Comparison of ENCODE assay signal across 15 mouse cellular contexts in the genomic region with DNA sequence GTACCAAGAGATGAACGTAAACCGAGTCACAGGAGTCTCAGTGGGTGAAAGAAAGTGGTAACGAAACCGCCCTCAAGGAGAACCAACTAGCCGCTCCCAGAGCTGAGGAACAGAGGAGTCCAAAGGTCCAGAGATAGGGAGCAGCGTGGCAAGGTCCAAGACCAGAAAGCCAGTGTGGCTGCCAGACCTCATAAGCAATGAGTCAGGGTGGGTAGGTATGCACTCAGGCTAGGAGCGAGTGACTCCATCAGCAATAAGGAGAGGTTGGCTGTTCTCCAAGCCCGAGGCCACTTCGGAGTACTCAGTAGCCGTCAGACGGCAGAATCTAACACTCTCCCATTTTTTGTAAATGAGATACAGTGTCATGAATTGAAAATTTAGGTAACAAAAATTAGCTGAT. TPM values are rescaled to one million over a fixed set of nuclear protein-coding genes. Genes with fewer than 3 reads are reported as not detected.
DNase-seq lines count a peak whose midpoint lies in the region; ATAC-seq and TF ChIP-seq lines count a peak whose summit lies in the region.
"Had no signal": no experiment of that assay in that cellular context is flagged by ENCODE, and none has a peak within 500 bp of the region (broad histone marks: within the 10 kb centered on the region; RNA-seq: fewer than 3 reads in every experiment).

No protein-coding gene starts in this region.

- TF ChIP-seq POLR2A in liver, adult 2 months (IDR thresholded peaks at IDR 0.05; ENCODE audit: extremely low read depth, insufficient read depth, low read length), result no peak

- H3K4me1 ChIP-seq in liver, adult 2 months (ENCODE audit: control insufficient read depth, insufficient read depth, low read length), result 0 out of 2 replicates have a peak, but pooled peaks cover 3% of the 10 kb centered on the region
- H3K4me1 ChIP-seq in liver, embryonic 12.5 days, result no peaks in the 10 kb centered on the region
- H3K4me1 ChIP-seq in intestine, embryonic 15.5 days (replicated peaks), result no peaks in the 10 kb centered on the region
- H3K4me1 ChIP-seq in stomach, embryonic 16.5 days (ENCODE audit: control insufficient read depth, insufficient read depth, low read length), result no peaks in the 10 kb centered on the region
- H3K4me1 ChIP-seq: hindbrain, embryonic 10.5 days; limb, embryonic 10.5 days had no signal

- peak; percentile 35 for DNase-seq in liver, adult 2 months (ENCODE audit: extremely low read depth, low read depth, low spot score)
- DNase-seq in kidney, postnatal 25 days, result peak; percentile 65 to 80
- no peak for DNase-seq in right cerebral cortex, adult 2 months (ENCODE audit: low spot score in 2 of 2)
- no peak for DNase-seq in left cerebral cortex, adult 11 months (ENCODE audit: low spot score)
- DNase-seq: cerebellum, postnatal 25 days; layer of hippocampus, postnatal 36 days; midbrain, embryonic 14.5 days; right cerebral cortex, postnatal 14 days had no signal

- no peak for TF ChIP-seq CTCF in liver, adult 2 months (IDR thresholded peaks at IDR 0.05; ENCODE audit: low read depth, low read length)

- no peak overlapping the region for H3K4me3 ChIP-seq in liver, adult 2 months (ENCODE audit: insufficient read depth, low read depth, low read length)
- no peak overlapping the region for H3K4me3 ChIP-seq in liver, embryonic 12.5 days
- no peak overlapping the region for H3K4me3 ChIP-seq in intestine, embryonic 15.5 days (replicated peaks)
- H3K4me3 ChIP-seq in stomach, embryonic 16.5 days (replicated peaks; ENCODE audit: low read length), result no peak overlapping the region
- H3K4me3 ChIP-seq: hindbrain, embryonic 10.5 days; limb, embryonic 10.5 days had no signal

- no peak for ATAC-seq in liver, embryonic 12.5 days
- peak; percentile 96 for ATAC-seq in intestine, embryonic 15.5 days
- ATAC-seq in stomach, embryonic 16.5 days (ENCODE audit: insufficient read depth, low FRiP score), result peak; percentile 87; the same call in 1 of the 2 replicates
- ATAC-seq: inflammation-experienced regulatory T-cells, adult 6 months had no signal

- peaks cover 28% of the 10 kb centered on the region for H3K36me3 ChIP-seq in liver, adult 2 months (ENCODE audit: control insufficient read depth, insufficient read depth, low read length)
- H3K36me3 ChIP-seq in liver, embryonic 12.5 days, result peaks cover 96% of the 10 kb centered on the region
- peaks cover 26% of the 10 kb centered on the region for H3K36me3 ChIP-seq in intestine, embryonic 15.5 days
- peaks cover 58% of the 10 kb centered on the region for H3K36me3 ChIP-seq in stomach, embryonic 16.5 days (ENCODE audit: control insufficient read depth, insufficient read depth, low read length)

- no peaks in the 10 kb centered on the region for H3K9me3 ChIP-seq in liver, embryonic 12.5 days (replicated peaks)
- no peaks in the 10 kb centered on the region for H3K9me3 ChIP-seq in intestine, embryonic 15.5 days
- no peaks in the 10 kb centered on the region for H3K9me3 ChIP-seq in stomach, embryonic 16.5 days (replicated peaks; ENCODE audit: control insufficient read depth, low read length)
- H3K9me3 ChIP-seq: hindbrain, embryonic 10.5 days; limb, embryonic 10.5 days had no signal

- WGBS in liver, adult 2 months, result 90% methylated on average over 11 of the region's 11 CpGs
- 89% methylated on average over 11 of the region's 11 CpGs for WGBS in liver, embryonic 12.5 days (ENCODE audit: insufficient replicate concordance)
- 70% methylated on average over 11 of the region's 11 CpGs for WGBS in intestine, embryonic 15.5 days
- WGBS in stomach, embryonic 16.5 days, result 83% methylated on average over 11 of the region's 11 CpGs

- H3K4me2 ChIP-seq in liver, embryonic 12.5 days, result no peak overlapping the region
- no peak overlapping the region for H3K4me2 ChIP-seq in intestine, embryonic 15.5 days (replicated peaks)
- H3K4me2 ChIP-seq in stomach, embryonic 16.5 days (ENCODE audit: low read depth, low read length), result no peak overlapping the region

- H3K27me3 ChIP-seq in liver, adult 2 months (ENCODE audit: control insufficient read depth, insufficient read depth, low read length), result no peaks in the 10 kb centered on the region
- H3K27me3 ChIP-seq in liver, embryonic 12.5 days (replicated peaks), result no peaks in the 10 kb centered on the region
- no peaks in the 10 kb centered on the region for H3K27me3 ChIP-seq in intestine, embryonic 15.5 days (replicated peaks)
- no peaks in the 10 kb centered on the region for H3K27me3 ChIP-seq in stomach, embryonic 16.5 days (ENCODE audit: control insufficient read depth, insufficient read depth, low read length)

- no peaks in the 10 kb centered on the region for H3K79me2 ChIP-seq in liver, adult 2 months (ENCODE audit: control insufficient read depth, insufficient read depth, low read length)

- H3K9ac ChIP-seq in liver, adult 2 months (ENCODE audit: low read depth, low read length), result no peak overlapping the region
- H3K9ac ChIP-seq in liver, embryonic 12.5 days, result no peak overlapping the region
- H3K9ac ChIP-seq in intestine, embryonic 15.5 days, result no peak overlapping the region
- H3K9ac ChIP-seq in stomach, embryonic 16.5 days (ENCODE audit: low read length), result no peak overlapping the region
- H3K9ac ChIP-seq: liver, embryonic 14.5 days had no signal

- H3K27ac ChIP-seq in liver, adult 2 months (replicated peaks; ENCODE audit: insufficient read depth, low read depth, low read length), result no peak overlapping the region
- no peak overlapping the region for H3K27ac ChIP-seq in liver, embryonic 12.5 days
- peak overlapping the region; percentile 44; the same call in 1 of the 2 replicates for H3K27ac ChIP-seq in intestine, embryonic 15.5 days
- H3K27ac ChIP-seq in stomach, embryonic 16.5 days (ENCODE audit: low read length), result no peak overlapping the region
- H3K27ac ChIP-seq: hindbrain, embryonic 10.5 days; limb, embryonic 10.5 days; liver, embryonic 14.5 days had no signal

RNA-seq across cellular contexts. Expression of gene Iars2, which starts 46.4 kb away (rescaled TPM):
- 25.8 and 33.2 TPM in 2 replicates for total RNA-seq in liver, adult 2 months (2014; rRNA removed)
- polyA plus RNA-seq in liver, adult 2 months (2012; rRNA removed), result 20.1 and 20.8 TPM in 2 replicates
- polyA plus RNA-seq in liver, embryonic 12.5 days (2016; fragmentation: Nextera tagmentation; extraction: Ambion mirVana), result 32.7 and 34.1 TPM in 2 replicates
- 61.9 and 66.9 TPM in 2 replicates for polyA plus RNA-seq in intestine, embryonic 15.5 days (2015; fragmentation: Nextera tagmentation; extraction: Ambion mirVana)
- polyA plus RNA-seq in stomach, embryonic 16.5 days (2015; fragmentation: Nextera tagmentation; extraction: Ambion mirVana), result 36.4 and 37.0 TPM in 2 replicates

RNA-seq across cellular contexts. Expression of gene Bpnt1, which starts 49.1 kb away (rescaled TPM):
- 80.5 and 81.5 TPM in 2 replicates for total RNA-seq in liver, adult 2 months (2014; rRNA removed)
- polyA plus RNA-seq in liver, adult 2 months (2012; rRNA removed), result 86.5 and 99.0 TPM in 2 replicates
- 19.2 and 19.9 TPM in 2 replicates for polyA plus RNA-seq in liver, embryonic 12.5 days (2016; fragmentation: Nextera tagmentation; extraction: Ambion mirVana)
- 210 and 233 TPM in 2 replicates for polyA plus RNA-seq in intestine, embryonic 15.5 days (2015; fragmentation: Nextera tagmentation; extraction: Ambion mirVana)
- polyA plus RNA-seq in stomach, embryonic 16.5 days (2015; fragmentation: Nextera tagmentation; extraction: Ambion mirVana), result 75.9 and 81.3 TPM in 2 replicates

Comparison
In these comparisons a context has a peak if more than half of its experiments do, and no peak if none do; other contexts are left out.
1. DNase-seq: peak in liver, adult 2 months (single experiment) and kidney, postnatal 25 days (2 of 2); none in right cerebral cortex, adult 2 months (0 of 2) and left cerebral cortex, adult 11 months (single experiment).